Mouse (Mus musculus): ENCODE measurements around the gene Mgat5b. TPM values are rescaled to one million over a fixed set of nuclear protein-coding genes. Genes with fewer than 3 reads are reported as not detected.

Mgat5b gene
- polyA plus RNA-seq, 1 experiment from 2014 or later = 1.5 TPM

- ATAC-seq (replicated peaks; ENCODE audit: insufficient number of reproducible peaks, low FRiP score, low TSS enrichment, low read depth) (no peak), DNase-seq (ENCODE audit: low spot score) (no peak)
- H3K9me3 ChIP-seq (replicated peaks; ENCODE audit: control insufficient read depth, low read length) = no peaks in the 10 kb centered on the region
- H3K27ac ChIP-seq (replicated peaks; ENCODE audit: low read depth, low read length) = no peak overlapping the region
- 2% methylated on average over 23 of the region's 23 CpGs for WGBS
- H3K4me1 ChIP-seq (ENCODE audit: control insufficient read depth, insufficient read depth, low read length) = no peaks in the 10 kb centered on the region
- peak overlapping the region; percentile 19; the same call in 1 of the 2 replicates for H3K4me2 ChIP-seq (ENCODE audit: low read depth, low read length)
- no peak overlapping the region for H3K9ac ChIP-seq (replicated peaks; ENCODE audit: low read length)
- no peaks in the 10 kb centered on the region for H3K36me3 ChIP-seq (replicated peaks; ENCODE audit: control insufficient read depth, insufficient read depth, low read depth, low read length)
- peaks cover 5% of the 10 kb centered on the region for H3K27me3 ChIP-seq (ENCODE audit: control insufficient read depth, insufficient read depth, low read length)
- 0 out of 2 replicates have a peak overlapping the region, but pooled peaks have one; percentile 0 for H3K4me3 ChIP-seq (ENCODE audit: low read depth, low read length)
Observed at GRCm38 (mm10) chr11:116905741-116906456, 12.8 kb upstream of the Mgat5b start.

- H3K9ac ChIP-seq (replicated peaks; ENCODE audit: low read length) = no peak overlapping the region
- H3K36me3 ChIP-seq (replicated peaks; ENCODE audit: control insufficient read depth, insufficient read depth, low read depth, low read length) = no peaks in the 10 kb centered on the region
- no peak overlapping the region for H3K27ac ChIP-seq (replicated peaks; ENCODE audit: low read depth, low read length)
- ATAC-seq (replicated peaks; ENCODE audit: insufficient number of reproducible peaks, low FRiP score, low TSS enrichment, low read depth) = no peak
- H3K27me3 ChIP-seq (ENCODE audit: control insufficient read depth, insufficient read depth, low read length) = peaks cover 19% of the 10 kb centered on the region
- no peaks in the 10 kb centered on the region for H3K9me3 ChIP-seq (replicated peaks; ENCODE audit: control insufficient read depth, low read length)
- no peak overlapping the region for H3K4me2 ChIP-seq (ENCODE audit: low read depth, low read length)
- WGBS = 85% methylated on average over 16 of the region's 16 CpGs
- H3K4me3 ChIP-seq (ENCODE audit: low read depth, low read length) = no peak overlapping the region
- H3K4me1 ChIP-seq (ENCODE audit: control insufficient read depth, insufficient read depth, low read length) = no peaks in the 10 kb centered on the region
- DNase-seq (ENCODE audit: low spot score) = no peak
Observed at GRCm38 (mm10) chr11:116913573-116913972, 5.1 kb upstream of the Mgat5b start.

GRCm38 (mm10) chr11:116914267-116914885 lies 4.3 kb upstream of the Mgat5b start:
- no peak overlapping the region for H3K9ac ChIP-seq (replicated peaks; ENCODE audit: low read length)
- 61% methylated on average over 5 of the region's 5 CpGs for WGBS
- peaks cover 25% of the 10 kb centered on the region for H3K27me3 ChIP-seq (ENCODE audit: control insufficient read depth, insufficient read depth, low read length)

GRCm38 (mm10) chr11:116915241-116915640 lies 3.4 kb upstream of the Mgat5b start:
- Histone ChIP-seq H3K4me1 (ENCODE audit: control insufficient read depth, insufficient read depth, low read length) (no peaks in the 10 kb centered on the region), H3K27me3 (ENCODE audit: control insufficient read depth, insufficient read depth, low read length) (peaks cover 34% of the 10 kb centered on the region), H3K9me3 (replicated peaks; ENCODE audit: control insufficient read depth, low read length) (no peaks in the 10 kb centered on the region), H3K4me3 (ENCODE audit: low read depth, low read length) (no peak overlapping the region), H3K36me3 (replicated peaks; ENCODE audit: control insufficient read depth, insufficient read depth, low read depth, low read length) (no peaks in the 10 kb centered on the region), H3K4me2 (ENCODE audit: low read depth, low read length) (no peak overlapping the region), H3K9ac (replicated peaks; ENCODE audit: low read length) (no peak overlapping the region), H3K27ac (replicated peaks; ENCODE audit: low read depth, low read length) (no peak overlapping the region)
- no peak for DNase-seq (ENCODE audit: low spot score)
- WGBS = 85% methylated on average over 3 of the region's 3 CpGs
- no peak for ATAC-seq (replicated peaks; ENCODE audit: insufficient number of reproducible peaks, low FRiP score, low TSS enrichment, low read depth)

More at GRCm38 (mm10) chr11:116914267-116914885, 4.3 kb upstream of the Mgat5b start:
- H3K36me3 ChIP-seq (replicated peaks; ENCODE audit: control insufficient read depth, insufficient read depth, low read depth, low read length) = no peaks in the 10 kb centered on the region
- H3K4me2 ChIP-seq (ENCODE audit: low read depth, low read length) = no peak overlapping the region
- H3K27ac ChIP-seq (replicated peaks; ENCODE audit: low read depth, low read length) = no peak overlapping the region
- no peak for ATAC-seq (replicated peaks; ENCODE audit: insufficient number of reproducible peaks, low FRiP score, low TSS enrichment, low read depth)
- H3K4me3 ChIP-seq (ENCODE audit: low read depth, low read length) = no peak overlapping the region
- no peak for DNase-seq (ENCODE audit: low spot score)
- no peaks in the 10 kb centered on the region for H3K4me1 ChIP-seq (ENCODE audit: control insufficient read depth, insufficient read depth, low read length)
- no peaks in the 10 kb centered on the region for H3K9me3 ChIP-seq (replicated peaks; ENCODE audit: control insufficient read depth, low read length)

GRCm38 (mm10) chr11:116917361-116917760 lies 1.3 kb upstream of the Mgat5b start:
- Histone ChIP-seq H3K27ac (replicated peaks; ENCODE audit: low read depth, low read length) (no peak overlapping the region), H3K9ac (replicated peaks; ENCODE audit: low read length) (no peak overlapping the region), H3K36me3 (replicated peaks; ENCODE audit: control insufficient read depth, insufficient read depth, low read depth, low read length) (no peaks in the 10 kb centered on the region), H3K4me3 (ENCODE audit: low read depth, low read length) (no peak overlapping the region), H3K4me2 (ENCODE audit: low read depth, low read length) (no peak overlapping the region), H3K4me1 (ENCODE audit: control insufficient read depth, insufficient read depth, low read length) (no peaks in the 10 kb centered on the region), H3K27me3 (ENCODE audit: control insufficient read depth, insufficient read depth, low read length) (peaks cover 41% of the 10 kb centered on the region), H3K9me3 (replicated peaks; ENCODE audit: control insufficient read depth, low read length) (no peaks in the 10 kb centered on the region)
- ATAC-seq (replicated peaks; ENCODE audit: insufficient number of reproducible peaks, low FRiP score, low TSS enrichment, low read depth) = no peak
- WGBS = 49% methylated on average over 7 of the region's 7 CpGs
- no peak for DNase-seq (ENCODE audit: low spot score)

GRCm38 (mm10) chr11:116919186-116920020 lies 740 bp downstream of the Mgat5b start:
- Histone ChIP-seq H3K27ac (replicated peaks; ENCODE audit: low read depth, low read length) (no peak overlapping the region), H3K27me3 (ENCODE audit: control insufficient read depth, insufficient read depth, low read length) (peaks cover 42% of the 10 kb centered on the region), H3K4me1 (ENCODE audit: control insufficient read depth, insufficient read depth, low read length) (no peaks in the 10 kb centered on the region), H3K4me2 (ENCODE audit: low read depth, low read length) (peak overlapping the region; percentile 97), H3K4me3 (ENCODE audit: low read depth, low read length) (peak overlapping the region; percentile 64), H3K9me3 (replicated peaks; ENCODE audit: control insufficient read depth, low read length) (no peaks in the 10 kb centered on the region), H3K36me3 (replicated peaks; ENCODE audit: control insufficient read depth, insufficient read depth, low read depth, low read length) (no peaks in the 10 kb centered on the region), H3K9ac (replicated peaks; ENCODE audit: low read length) (peak overlapping the region; percentile 89)
- 1% methylated on average over 53 of the region's 58 CpGs for WGBS
- ATAC-seq (replicated peaks; ENCODE audit: insufficient number of reproducible peaks, low FRiP score, low TSS enrichment, low read depth) = no peak
- no peak for DNase-seq (ENCODE audit: low spot score)

GRCm38 (mm10) chr11:116920746-116921145 lies 2.1 kb downstream of the Mgat5b start:
- 1% methylated on average over 6 of the region's 6 CpGs for WGBS
- Histone ChIP-seq H3K4me1 (ENCODE audit: control insufficient read depth, insufficient read depth, low read length) (no peaks in the 10 kb centered on the region), H3K27ac (replicated peaks; ENCODE audit: low read depth, low read length) (no peak overlapping the region), H3K4me2 (ENCODE audit: low read depth, low read length) (no peak overlapping the region), H3K36me3 (replicated peaks; ENCODE audit: control insufficient read depth, insufficient read depth, low read depth, low read length) (no peaks in the 10 kb centered on the region), H3K9ac (replicated peaks; ENCODE audit: low read length) (no peak overlapping the region), H3K4me3 (ENCODE audit: low read depth, low read length) (no peak overlapping the region), H3K9me3 (replicated peaks; ENCODE audit: control insufficient read depth, low read length) (no peaks in the 10 kb centered on the region), H3K27me3 (ENCODE audit: control insufficient read depth, insufficient read depth, low read length) (peaks cover 42% of the 10 kb centered on the region)
- ATAC-seq (replicated peaks; ENCODE audit: insufficient number of reproducible peaks, low FRiP score, low TSS enrichment, low read depth) (no peak), DNase-seq (ENCODE audit: low spot score) (peak; percentile 79)

Data from embryonic facial prominence, embryonic 11.5 days (tissue).